Mouse (Mus musculus): Measurements from ENCODE around the gene Chchd6. TPM values are rescaled to one million over a fixed set of nuclear protein-coding genes. Genes with fewer than 3 reads are reported as not detected.

The Chchd6 gene
- polyA plus RNA-seq, 1 experiment from 2014 or later, result 56.5 TPM

DNA sequence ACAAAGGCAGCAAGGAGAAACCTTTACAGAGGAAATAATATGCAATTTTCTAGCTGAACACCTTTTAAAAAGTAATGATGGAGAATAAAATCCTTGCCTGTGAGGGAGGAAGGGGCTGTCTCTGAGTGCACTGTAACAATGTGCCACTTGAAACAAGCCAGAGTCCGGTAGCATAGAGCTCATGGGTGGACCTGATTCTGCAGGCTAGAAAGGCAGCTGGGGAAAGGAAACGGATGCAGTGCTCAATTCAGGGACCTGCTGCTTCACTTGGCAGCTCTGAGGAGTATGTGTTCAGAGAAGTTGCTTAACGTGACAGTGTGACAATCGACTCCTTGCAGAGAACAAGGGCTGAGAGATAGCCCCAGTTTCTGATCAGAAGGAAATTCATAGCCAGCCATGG, 109.4 kb downstream of the Chchd6 start:
- Histone ChIP-seq H3K4me2 (ENCODE audit: low read length) (no peak overlapping the region), H3K27ac (replicated peaks in 1 of 2; ENCODE audit: control insufficient read depth in 1 of 2, insufficient read depth in 1 of 2, low read depth in 2 of 2, low read length in 2 of 2) (no peak overlapping the region), H3K9me3 (ENCODE audit: control insufficient read depth, low read length) (no peaks in the 10 kb centered on the region), H3K4me1 (ENCODE audit: control insufficient read depth in 2 of 2, insufficient read depth in 2 of 2, low read length in 2 of 2) (no peaks in the 10 kb centered on the region), H3K4me3 (ENCODE audit: control insufficient read depth in 1 of 2, insufficient read depth in 1 of 2, low read depth in 1 of 2, low read length in 2 of 2) (no peak overlapping the region), H3K27me3 (ENCODE audit: control insufficient read depth, insufficient read depth, low read length) (no peaks in the 10 kb centered on the region), H3K9ac (ENCODE audit: low read length) (no peak overlapping the region), H3K36me3 (ENCODE audit: control insufficient read depth, insufficient read depth, low read length) (no peaks in the 10 kb centered on the region)
- WGBS, result 29% methylated on average over 4 of the region's 4 CpGs
- ATAC-seq (ENCODE audit: insufficient number of reproducible peaks, insufficient read depth, low FRiP score, low read depth), result no peak

DNA sequence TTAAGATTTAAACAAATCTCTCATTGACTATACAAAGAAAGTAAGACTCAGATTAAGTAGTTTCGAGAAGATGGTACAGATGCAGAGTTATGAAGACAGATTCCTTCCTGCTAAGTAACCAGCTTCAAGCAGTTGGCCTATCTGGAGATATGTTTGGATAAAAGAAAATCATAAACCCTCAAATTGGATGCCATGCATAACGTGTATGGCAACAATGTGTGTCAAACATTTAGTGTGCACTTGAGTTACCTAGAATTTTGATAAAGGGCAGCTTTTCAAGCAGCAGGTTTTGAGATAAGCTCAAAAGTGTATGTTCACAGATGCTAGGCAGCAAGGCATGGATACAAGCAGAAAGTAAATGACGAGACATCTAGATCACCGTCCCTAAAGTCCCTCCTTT, 114.3 kb downstream of the Chchd6 start:
- Histone ChIP-seq H3K4me3 (ENCODE audit: control insufficient read depth in 1 of 2, insufficient read depth in 1 of 2, low read depth in 1 of 2, low read length in 2 of 2) (no peak overlapping the region), H3K36me3 (ENCODE audit: control insufficient read depth, insufficient read depth, low read length) (no peaks in the 10 kb centered on the region), H3K9me3 (ENCODE audit: control insufficient read depth, low read length) (no peaks in the 10 kb centered on the region), H3K27ac (replicated peaks in 1 of 2; ENCODE audit: control insufficient read depth in 1 of 2, insufficient read depth in 1 of 2, low read depth in 2 of 2, low read length in 2 of 2) (no peak overlapping the region), H3K9ac (ENCODE audit: low read length) (no peak overlapping the region), H3K27me3 (ENCODE audit: control insufficient read depth, insufficient read depth, low read length) (no peaks in the 10 kb centered on the region), H3K4me1 (ENCODE audit: control insufficient read depth in 2 of 2, insufficient read depth in 2 of 2, low read length in 2 of 2) (no peaks in the 10 kb centered on the region), H3K4me2 (ENCODE audit: low read length) (no peak overlapping the region)
- 50% methylated on average over 4 of the region's 4 CpGs for WGBS
- ATAC-seq (ENCODE audit: insufficient number of reproducible peaks, insufficient read depth, low FRiP score, low read depth), result no peak

DNA sequence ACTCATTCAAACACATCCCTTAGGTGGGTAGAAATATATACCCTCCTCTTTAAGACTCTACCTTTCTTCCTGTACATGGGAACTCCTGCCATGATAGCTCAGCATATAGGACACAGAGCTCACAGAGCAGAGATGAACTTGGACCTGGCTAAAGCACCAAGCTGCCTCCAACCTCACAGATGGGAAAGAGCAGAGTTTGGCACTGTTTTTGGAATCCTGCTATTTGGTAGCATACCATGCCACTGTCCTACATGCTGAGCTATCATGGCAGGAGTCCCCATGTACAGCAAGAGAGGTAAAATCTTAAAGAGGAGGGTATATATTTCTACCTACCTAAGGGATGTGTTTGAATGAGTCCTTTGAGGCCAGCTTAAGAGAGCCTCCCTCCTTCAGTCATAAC, 127.5 kb downstream of the Chchd6 start:
- H3K36me3 ChIP-seq (ENCODE audit: control insufficient read depth, insufficient read depth, low read length), result no peaks in the 10 kb centered on the region
- H3K4me3 ChIP-seq (ENCODE audit: control insufficient read depth in 1 of 2, insufficient read depth in 1 of 2, low read depth in 1 of 2, low read length in 2 of 2), result no peak overlapping the region
- ATAC-seq (ENCODE audit: insufficient number of reproducible peaks, insufficient read depth, low FRiP score, low read depth), result no peak
- H3K27me3 ChIP-seq (ENCODE audit: control insufficient read depth, insufficient read depth, low read length), result no peaks in the 10 kb centered on the region
- no peak overlapping the region for H3K4me2 ChIP-seq (ENCODE audit: low read length)
- no peak overlapping the region for H3K27ac ChIP-seq (replicated peaks in 1 of 2; ENCODE audit: control insufficient read depth in 1 of 2, insufficient read depth in 1 of 2, low read depth in 2 of 2, low read length in 2 of 2)
- no peak overlapping the region for H3K9ac ChIP-seq (ENCODE audit: low read length)
- H3K9me3 ChIP-seq (ENCODE audit: control insufficient read depth, low read length), result no peaks in the 10 kb centered on the region
- H3K4me1 ChIP-seq (ENCODE audit: control insufficient read depth in 2 of 2, insufficient read depth in 2 of 2, low read length in 2 of 2), result peaks cover 5 to 23% of the 10 kb centered on the region in 2 experiments; a peak in 3 of 4 replicates

DNA sequence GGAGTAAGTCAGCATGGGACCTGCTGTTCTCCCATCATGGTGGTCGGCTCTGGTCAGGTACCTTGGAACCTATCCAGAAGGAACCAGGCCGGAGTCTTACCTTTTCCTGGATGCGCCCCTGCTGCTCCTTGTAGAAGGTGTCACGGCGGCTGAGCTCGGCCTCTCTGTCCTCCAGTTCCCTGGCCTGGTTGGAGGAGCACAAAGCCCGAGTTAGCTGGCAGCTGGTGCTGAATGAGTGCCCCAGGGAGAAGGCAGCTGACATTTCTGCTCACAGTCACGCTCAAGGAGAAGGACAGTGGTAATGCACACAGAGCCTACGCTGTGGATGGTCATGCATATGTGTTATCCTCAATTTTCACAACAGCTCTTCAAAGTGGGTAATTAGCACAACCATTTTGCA, 128.2 kb downstream of the Chchd6 start:
- Histone ChIP-seq H3K9ac (ENCODE audit: low read length) (no peak overlapping the region), H3K9me3 (ENCODE audit: control insufficient read depth, low read length) (no peaks in the 10 kb centered on the region), H3K4me3 (ENCODE audit: control insufficient read depth in 1 of 2, insufficient read depth in 1 of 2, low read depth in 1 of 2, low read length in 2 of 2) (no peak overlapping the region), H3K27me3 (ENCODE audit: control insufficient read depth, insufficient read depth, low read length) (no peaks in the 10 kb centered on the region), H3K27ac (replicated peaks in 1 of 2; ENCODE audit: control insufficient read depth in 1 of 2, insufficient read depth in 1 of 2, low read depth in 2 of 2, low read length in 2 of 2) (no peak overlapping the region), H3K4me1 (ENCODE audit: control insufficient read depth in 2 of 2, insufficient read depth in 2 of 2, low read length in 2 of 2) (peaks cover 7 to 27% of the 10 kb centered on the region in 2 experiments; a peak in 3 of 4 replicates), H3K36me3 (ENCODE audit: control insufficient read depth, insufficient read depth, low read length) (no peaks in the 10 kb centered on the region), H3K4me2 (ENCODE audit: low read length) (no peak overlapping the region)
- WGBS, result 82% methylated on average over 9 of the region's 9 CpGs
- no peak for ATAC-seq (ENCODE audit: insufficient number of reproducible peaks, insufficient read depth, low FRiP score, low read depth)

DNA sequence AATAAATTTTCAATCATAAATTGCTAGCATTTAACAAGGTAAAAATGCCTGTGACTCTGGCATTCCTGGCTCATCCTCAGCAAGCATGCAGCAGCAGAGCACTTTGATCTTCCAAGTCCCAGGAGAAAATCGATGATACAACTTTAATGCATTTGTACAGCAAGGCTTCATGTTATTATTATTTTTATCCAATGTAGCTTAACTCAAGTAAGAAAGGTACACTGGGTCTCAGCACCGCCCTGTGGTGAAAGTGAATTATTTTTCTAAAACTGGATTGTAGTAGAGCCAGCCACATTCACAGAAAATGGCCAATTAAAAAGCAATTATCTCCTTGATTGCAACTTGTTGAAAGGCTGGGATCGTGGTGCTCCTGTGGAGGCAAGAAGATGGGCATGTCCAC, 128.6 kb downstream of the Chchd6 start:
- Histone ChIP-seq H3K36me3 (ENCODE audit: control insufficient read depth, insufficient read depth, low read length) (no peaks in the 10 kb centered on the region), H3K9me3 (ENCODE audit: control insufficient read depth, low read length) (no peaks in the 10 kb centered on the region), H3K4me3 (ENCODE audit: control insufficient read depth in 1 of 2, insufficient read depth in 1 of 2, low read depth in 1 of 2, low read length in 2 of 2) (no peak overlapping the region), H3K4me2 (ENCODE audit: low read length) (no peak overlapping the region), H3K9ac (ENCODE audit: low read length) (no peak overlapping the region), H3K27ac (replicated peaks in 1 of 2; ENCODE audit: control insufficient read depth in 1 of 2, insufficient read depth in 1 of 2, low read depth in 2 of 2, low read length in 2 of 2) (no peak overlapping the region), H3K4me1 (ENCODE audit: control insufficient read depth in 2 of 2, insufficient read depth in 2 of 2, low read length in 2 of 2) (peaks cover 7 to 31% of the 10 kb centered on the region in 2 experiments; a peak in 3 of 4 replicates), H3K27me3 (ENCODE audit: control insufficient read depth, insufficient read depth, low read length) (no peaks in the 10 kb centered on the region)
- WGBS, result 73% methylated on average over 3 of the region's 3 CpGs
- ATAC-seq (ENCODE audit: insufficient number of reproducible peaks, insufficient read depth, low FRiP score, low read depth), result no peak

DNA sequence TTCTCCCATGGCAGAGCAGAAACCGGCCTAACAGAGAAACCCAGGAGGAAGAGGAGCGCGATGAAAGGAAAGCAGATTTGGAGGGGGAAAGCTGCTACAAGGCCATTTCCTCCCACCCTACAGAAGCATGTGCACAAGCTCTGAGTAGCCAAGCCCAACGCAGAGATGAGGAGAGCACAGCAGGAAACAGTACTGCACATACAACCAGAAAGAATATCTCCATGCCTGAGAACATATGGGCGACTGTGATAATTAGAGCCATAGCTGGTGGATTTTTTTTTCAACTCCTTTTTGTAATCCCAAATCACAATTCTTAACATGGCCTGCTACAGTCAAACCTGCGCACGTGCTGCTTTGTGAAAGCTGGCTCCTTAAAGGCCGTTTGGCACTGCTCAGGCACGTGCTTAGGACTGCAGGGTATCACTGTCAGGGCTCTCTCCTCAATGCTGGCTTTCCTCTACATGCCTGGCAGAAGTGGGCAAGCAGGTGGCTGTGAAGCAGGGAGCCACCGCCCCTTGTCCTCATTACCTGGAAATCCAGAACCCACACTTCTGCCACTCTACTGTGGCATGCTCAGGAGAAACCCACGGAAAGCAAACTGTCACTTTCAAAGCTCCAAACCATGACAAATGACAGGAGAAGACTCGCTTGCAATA, 129.3 kb downstream of the Chchd6 start:
- Histone ChIP-seq H3K27me3 (ENCODE audit: control insufficient read depth, insufficient read depth, low read length) (no peaks in the 10 kb centered on the region), H3K9me3 (ENCODE audit: control insufficient read depth, low read length) (no peaks in the 10 kb centered on the region), H3K36me3 (ENCODE audit: control insufficient read depth, insufficient read depth, low read length) (no peaks in the 10 kb centered on the region), H3K4me1 (ENCODE audit: control insufficient read depth in 2 of 2, insufficient read depth in 2 of 2, low read length in 2 of 2) (peaks cover 11 to 38% of the 10 kb centered on the region in 2 experiments), H3K4me2 (ENCODE audit: low read length) (no peak overlapping the region), H3K4me3 (ENCODE audit: control insufficient read depth in 1 of 2, insufficient read depth in 1 of 2, low read depth in 1 of 2, low read length in 2 of 2) (no peak overlapping the region), H3K9ac (ENCODE audit: low read length) (no peak overlapping the region), H3K27ac (replicated peaks in 1 of 2; ENCODE audit: control insufficient read depth in 1 of 2, insufficient read depth in 1 of 2, low read depth in 2 of 2, low read length in 2 of 2) (no peak overlapping the region)
- 73% methylated on average over 12 of the region's 12 CpGs for WGBS
- no peak for ATAC-seq (ENCODE audit: insufficient number of reproducible peaks, insufficient read depth, low FRiP score, low read depth)

DNA sequence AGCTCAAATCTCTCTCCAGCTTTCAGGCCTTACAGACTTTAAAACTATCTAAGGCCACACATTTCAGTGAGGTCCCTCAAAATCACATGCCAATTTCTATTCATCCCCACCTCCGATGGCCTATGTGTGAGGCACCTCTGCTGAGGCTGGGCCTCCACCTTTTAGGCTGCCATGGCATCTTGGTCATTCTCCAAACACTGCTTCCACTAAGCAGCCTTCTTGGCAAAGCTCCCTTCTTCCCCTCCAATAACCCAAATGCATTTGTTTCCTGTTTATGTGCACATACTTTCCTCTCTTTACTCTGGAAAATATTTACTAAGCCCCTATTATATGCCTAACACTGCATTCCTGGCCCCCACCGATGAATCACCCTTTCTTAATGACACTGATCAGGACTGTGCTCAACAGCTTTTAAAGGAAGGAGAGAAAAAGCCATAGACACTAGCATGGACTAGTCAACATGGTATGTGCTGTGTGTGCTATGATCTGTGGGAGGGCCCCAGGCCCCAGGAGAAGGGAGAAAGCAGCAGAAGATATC, 133.2 kb downstream of the Chchd6 start:
- Histone ChIP-seq H3K4me3 (ENCODE audit: control insufficient read depth in 1 of 2, insufficient read depth in 1 of 2, low read depth in 1 of 2, low read length in 2 of 2) (no peak overlapping the region), H3K27me3 (ENCODE audit: control insufficient read depth, insufficient read depth, low read length) (no peaks in the 10 kb centered on the region), H3K4me2 (ENCODE audit: low read length) (no peak overlapping the region), H3K36me3 (ENCODE audit: control insufficient read depth, insufficient read depth, low read length) (no peaks in the 10 kb centered on the region), H3K4me1 (ENCODE audit: control insufficient read depth in 2 of 2, insufficient read depth in 2 of 2, low read length in 2 of 2) (peaks cover 9 to 17% of the 10 kb centered on the region in 2 experiments), H3K9me3 (ENCODE audit: control insufficient read depth, low read length) (no peaks in the 10 kb centered on the region), H3K27ac (replicated peaks in 1 of 2; ENCODE audit: control insufficient read depth in 1 of 2, insufficient read depth in 1 of 2, low read depth in 2 of 2, low read length in 2 of 2) (no peak overlapping the region), H3K9ac (ENCODE audit: low read length) (no peak overlapping the region)
- ATAC-seq (ENCODE audit: insufficient number of reproducible peaks, insufficient read depth, low FRiP score, low read depth), result no peak
- 84% methylated on average over 2 of the region's 2 CpGs for WGBS

All from heart, embryonic 14.5 days (tissue).